Mouse (Mus musculus) heart, embryonic 10.5 days (tissue): Measurements from ENCODE around the gene Usp54. TPM values are rescaled to one million over a fixed set of nuclear protein-coding genes. Genes with fewer than 3 reads are reported as not detected.

Experiments
- DNase-seq: peaks from one replicate; pipeline ENCODE4 v3.0.0-alpha.2; 2017; ENCODE audit warnings: low spot score
- H3K27ac ChIP-seq: fragments of 300-500 bp; sonication (generic); 2 replicates; pipeline ENCODE4 v1.5.1; 2016; ENCODE audit warnings: mild to moderate bottlenecking
- H3K27me3 ChIP-seq: fragments of 300-500 bp; sonication (generic); 2 replicates; pipeline ENCODE4 v1.6.1; 2016; ENCODE audit warnings: mild to moderate bottlenecking; ENCODE audit not compliant: poor library complexity, insufficient read depth, severe bottlenecking
- H3K36me3 ChIP-seq: fragments of 300-500 bp; sonication (generic); 2 replicates; pipeline ENCODE4 v1.6.1; 2016; ENCODE audit warnings: mild to moderate bottlenecking, moderate library complexity
- H3K4me1 ChIP-seq: fragments of 300-500 bp; sonication (generic); 2 replicates; pipeline ENCODE4 v1.6.1; 2016; ENCODE audit warnings: mild to moderate bottlenecking
- H3K4me3 ChIP-seq: fragments of 300-500 bp; sonication (generic); 2 replicates; pipeline ENCODE4 v1.5.1; 2016; ENCODE audit warnings: mild to moderate bottlenecking, moderate library complexity
- H3K9me3 ChIP-seq: fragments of 300-500 bp; sonication (generic); 2 replicates; pipeline ENCODE4 v1.6.1; 2016; ENCODE audit warnings: mild to moderate bottlenecking, moderate library complexity
- WGBS: fragments of 180-500 bp; shearing (Covaris S2); methylation state at CpG from one replicate; pipeline ENCODE4 v1.1.7; 2016; 5-methylcytosine and 5-hydroxymethylcytosine counted together
- microRNA-seq: library from miRNA; unstranded; fragments of <30 nt; microRNA quantifications from one replicate; pipeline ENCODE4, GENCODE M21; 2017
- polyA plus RNA-seq: library from polyadenylated mRNA; unstranded; fragments of >200 nt; fragmentation: Nextera tagmentation; extraction: Ambion mirVana; gene quantifications from 2 replicates; pipeline ENCODE4 v1.2.1, GENCODE M21; 2016

Gene Usp54
- polyA plus RNA-seq, 1 experiment from 2014 or later, result 7.3 TPM

- Histone ChIP-seq H3K27me3 (no peaks in the 10 kb centered on the region), H3K9me3 (no peaks in the 10 kb centered on the region), H3K27ac (no peak overlapping the region), H3K4me1 (no peaks in the 10 kb centered on the region), H3K4me3 (no peak overlapping the region), H3K36me3 (peaks cover 54% of the 10 kb centered on the region)
- WGBS, result 97% methylated on average over 2 of the region's 2 CpGs
- no peak for DNase-seq
These were observed 120.7 kb downstream of the Usp54 start for GRCm38 (mm10) chr14:20520179-20520578.

- 68% methylated on average over 2 of the region's 2 CpGs for WGBS
- DNase-seq, result no peak
These were observed 132.4 kb downstream of the Usp54 start for GRCm38 (mm10) chr14:20508424-20508823.

GRCm38 (mm10) chr14:20502966-20503365, 137.9 kb downstream of the Usp54 start:
- DNase-seq, result no peak
- H3K4me3 ChIP-seq, result no peak overlapping the region
- H3K27ac ChIP-seq, result no peak overlapping the region
- no peaks in the 10 kb centered on the region for H3K27me3 ChIP-seq
- H3K4me1 ChIP-seq, result no peaks in the 10 kb centered on the region
- H3K36me3 ChIP-seq, result peaks cover 30% of the 10 kb centered on the region
- 95% methylated on average over 10 of the region's 10 CpGs for WGBS
- H3K9me3 ChIP-seq, result no peaks in the 10 kb centered on the region

More at GRCm38 (mm10) chr14:20508424-20508823, 132.4 kb downstream of the Usp54 start:
- Histone ChIP-seq H3K9me3 (no peaks in the 10 kb centered on the region), H3K4me3 (no peak overlapping the region), H3K4me1 (no peaks in the 10 kb centered on the region), H3K36me3 (peaks cover 15% of the 10 kb centered on the region), H3K27ac (no peak overlapping the region), H3K27me3 (no peaks in the 10 kb centered on the region)

- 90% methylated on average over 3 of the region's 3 CpGs for WGBS
- Histone ChIP-seq H3K36me3 (peaks cover 51% of the 10 kb centered on the region), H3K27ac (no peak overlapping the region), H3K27me3 (no peaks in the 10 kb centered on the region), H3K4me1 (no peaks in the 10 kb centered on the region), H3K9me3 (no peaks in the 10 kb centered on the region), H3K4me3 (no peak overlapping the region)
- no peak for DNase-seq
These were observed 140.9 kb downstream of the Usp54 start for GRCm38 (mm10) chr14:20499982-20500381.

Small RNA genes lying within 50 kb of the gene (microRNA-seq; reads per million reads assigned to microRNA genes)
- 2.3 reads per million for gene Mir6946

Other genes starting within 250 kb of the Usp54 start
- 95.0 and 108 TPM in 2 replicates for gene Mrps16, start 247.4 kb downstream of the Usp54 start, polyA plus RNA-seq
- 0.15 and 0.39 TPM in 2 replicates for gene Cfap70, start 188.8 kb downstream of the Usp54 start, polyA plus RNA-seq
- gene Anxa7, start 160.9 kb downstream of the Usp54 start, polyA plus RNA-seq, result 36.6 and 38.5 TPM in 2 replicates
- gene Mss51, start 144.2 kb downstream of the Usp54 start, polyA plus RNA-seq, result 0.64 and 0.65 TPM in 2 replicates
- 36.2 and 37.8 TPM in 2 replicates for gene Ppp3cb, start 94.5 kb downstream of the Usp54 start, polyA plus RNA-seq
- gene Myoz1, start 15.5 kb upstream of the Usp54 start, polyA plus RNA-seq, result 22.8 and 30.3 TPM in 2 replicates
- gene Synpo2l, start 27.3 kb upstream of the Usp54 start, polyA plus RNA-seq, result 87.0 and 172 TPM in 2 replicates
- 101 and 113 TPM in 2 replicates for gene Sec24c, start 33.2 kb upstream of the Usp54 start, polyA plus RNA-seq
- gene Fut11, start 53.9 kb upstream of the Usp54 start, polyA plus RNA-seq, result 18.4 and 19.5 TPM in 2 replicates
- 224 and 232 TPM in 2 replicates for gene Chchd1, start 61.9 kb upstream of the Usp54 start, polyA plus RNA-seq
- 25.9 and 33.1 TPM in 2 replicates for gene Zswim8, start 66.5 kb upstream of the Usp54 start, polyA plus RNA-seq
- 17.5 and 19.7 TPM in 2 replicates for gene Ndst2, start 93.5 kb upstream of the Usp54 start, polyA plus RNA-seq
- gene Camk2g, start 153.0 kb upstream of the Usp54 start, polyA plus RNA-seq, result 60.6 and 65.3 TPM in 2 replicates
- gene Plau, start 195.6 kb upstream of the Usp54 start, polyA plus RNA-seq, result 0.23 and 0.30 TPM in 2 replicates